Mouse (Mus musculus): Measurements from ENCODE around the gene Epb41l1. TPM values are rescaled to one million over a fixed set of nuclear protein-coding genes. Genes with fewer than 3 reads are reported as not detected.
"Not testable (repeated sequence)": the region's sequence is repeated elsewhere in the genome, so short reads cannot be mapped to it uniquely, and the experiment has no call there.

Gene Epb41l1
- polyA plus RNA-seq, 1 experiment from 2014 or later: 11.2 TPM

- H3K27me3 ChIP-seq: no peaks in the 10 kb centered on the region
- no peak overlapping the region for H3K4me3 ChIP-seq
- ATAC-seq (replicated peaks): no peak
- H3K4me1 ChIP-seq: peaks cover 27% of the 10 kb centered on the region
- no peak overlapping the region for H3K4me2 ChIP-seq (replicated peaks)
- peaks cover 22% of the 10 kb centered on the region; the same call in 1 of the 2 replicates for H3K36me3 ChIP-seq
- H3K27ac ChIP-seq (replicated peaks): no peak overlapping the region
- no peaks in the 10 kb centered on the region for H3K9me3 ChIP-seq
- 95% methylated on average over 12 of the region's 12 CpGs for WGBS
- no peak overlapping the region for H3K9ac ChIP-seq (replicated peaks)
These were observed 74.2 kb downstream of the Epb41l1 start for GRCm38 (mm10) chr2:156494875-156495274.

GRCm38 (mm10) chr2:156496816-156497566 is 76.3 kb downstream of the Epb41l1 start:
- H3K36me3 ChIP-seq: peaks cover 22% of the 10 kb centered on the region; the same call in 1 of the 2 replicates
- H3K4me2 ChIP-seq (replicated peaks): no peak overlapping the region
- H3K4me1 ChIP-seq: peaks cover 14% of the 10 kb centered on the region
- H3K9me3 ChIP-seq: no peaks in the 10 kb centered on the region
- no peak overlapping the region for H3K4me3 ChIP-seq
- ATAC-seq (replicated peaks): no peak
- H3K27ac ChIP-seq (replicated peaks): no peak overlapping the region
- no peaks in the 10 kb centered on the region for H3K27me3 ChIP-seq
- H3K9ac ChIP-seq (replicated peaks): no peak overlapping the region
- 37% methylated on average over 5 of the region's 5 CpGs for WGBS

GRCm38 (mm10) chr2:156497915-156498314 is 77.2 kb downstream of the Epb41l1 start:
- Histone ChIP-seq H3K4me2 (replicated peaks) (no peak overlapping the region), H3K9me3 (no peaks in the 10 kb centered on the region), H3K9ac (replicated peaks) (no peak overlapping the region), H3K4me1 (peaks cover 9% of the 10 kb centered on the region), H3K36me3 (peaks cover 26% of the 10 kb centered on the region; the same call in 1 of the 2 replicates), H3K27me3 (no peaks in the 10 kb centered on the region), H3K4me3 (no peak overlapping the region), H3K27ac (replicated peaks) (no peak overlapping the region)
- WGBS: 44% methylated on average over 5 of the region's 5 CpGs
- no peak for ATAC-seq (replicated peaks)

- 85% methylated on average over 1 of the region's 1 CpGs for WGBS
- no peak for ATAC-seq (replicated peaks)
These were observed 80.3 kb downstream of the Epb41l1 start for GRCm38 (mm10) chr2:156501025-156501424.

GRCm38 (mm10) chr2:156505533-156505932 is 84.8 kb downstream of the Epb41l1 start:
- no peaks in the 10 kb centered on the region for H3K27me3 ChIP-seq
- H3K9ac ChIP-seq (replicated peaks): no peak overlapping the region
- peaks cover 32% of the 10 kb centered on the region for H3K36me3 ChIP-seq
- no peaks in the 10 kb centered on the region for H3K4me1 ChIP-seq
- WGBS: 91% methylated on average over 13 of the region's 13 CpGs
- no peak overlapping the region for H3K4me3 ChIP-seq
- ATAC-seq (replicated peaks): no peak
- H3K4me2 ChIP-seq (replicated peaks): no peak overlapping the region
- no peaks in the 10 kb centered on the region for H3K9me3 ChIP-seq
- no peak overlapping the region for H3K27ac ChIP-seq (replicated peaks)

More at GRCm38 (mm10) chr2:156501025-156501424, 80.3 kb downstream of the Epb41l1 start:
- H3K9ac ChIP-seq (replicated peaks): no peak overlapping the region
- H3K36me3 ChIP-seq: peaks cover 16% of the 10 kb centered on the region; the same call in 1 of the 2 replicates
- H3K4me2 ChIP-seq (replicated peaks): no peak overlapping the region
- H3K4me3 ChIP-seq: no peak overlapping the region
- H3K27me3 ChIP-seq: no peaks in the 10 kb centered on the region
- H3K4me1 ChIP-seq: no peaks in the 10 kb centered on the region
- H3K9me3 ChIP-seq: no peaks in the 10 kb centered on the region
- H3K27ac ChIP-seq (replicated peaks): no peak overlapping the region

GRCm38 (mm10) chr2:156512028-156512427 is 91.3 kb downstream of the Epb41l1 start:
- no peak overlapping the region for H3K9ac ChIP-seq (replicated peaks)
- no peak for ATAC-seq (replicated peaks)
- H3K4me1 ChIP-seq: no peaks in the 10 kb centered on the region
- no peaks in the 10 kb centered on the region for H3K27me3 ChIP-seq
- H3K9me3 ChIP-seq: no peaks in the 10 kb centered on the region
- H3K36me3 ChIP-seq: peaks cover 30% of the 10 kb centered on the region
- H3K27ac ChIP-seq (replicated peaks): no peak overlapping the region
- H3K4me3 ChIP-seq: no peak overlapping the region
- WGBS: 83% methylated on average over 7 of the region's 7 CpGs
- H3K4me2 ChIP-seq (replicated peaks): no peak overlapping the region

- Histone ChIP-seq H3K4me2 (replicated peaks) (no peak overlapping the region), H3K4me3 (no peak overlapping the region), H3K9me3 (no peaks in the 10 kb centered on the region), H3K4me1 (no peaks in the 10 kb centered on the region), H3K27me3 (no peaks in the 10 kb centered on the region), H3K36me3 (peaks cover 28% of the 10 kb centered on the region), H3K9ac (replicated peaks) (no peak overlapping the region), H3K27ac (replicated peaks) (no peak overlapping the region)
- WGBS: 68% methylated on average over 5 of the region's 6 CpGs
- ATAC-seq (replicated peaks): no peak
These were observed 91.9 kb downstream of the Epb41l1 start for GRCm38 (mm10) chr2:156512561-156512960.

- Histone ChIP-seq H3K9ac (replicated peaks) (no peak overlapping the region), H3K4me3 (no peak overlapping the region), H3K36me3 (peaks cover 24% of the 10 kb centered on the region), H3K27ac (replicated peaks) (no peak overlapping the region), H3K27me3 (no peaks in the 10 kb centered on the region), H3K9me3 (no peaks in the 10 kb centered on the region), H3K4me2 (replicated peaks) (no peak overlapping the region), H3K4me1 (no peaks in the 10 kb centered on the region)
- ATAC-seq (replicated peaks): no peak
- WGBS: 80% methylated on average over 9 of the region's 9 CpGs
These were observed 94.4 kb downstream of the Epb41l1 start for GRCm38 (mm10) chr2:156515102-156515501.

GRCm38 (mm10) chr2:156515565-156516185 is 95.0 kb downstream of the Epb41l1 start:
- H3K4me2 ChIP-seq (replicated peaks): no peak overlapping the region
- no peaks in the 10 kb centered on the region for H3K9me3 ChIP-seq
- ATAC-seq (replicated peaks): peak; percentile 56
- H3K4me3 ChIP-seq: no peak overlapping the region
- H3K27me3 ChIP-seq: no peaks in the 10 kb centered on the region
- peaks cover 24% of the 10 kb centered on the region for H3K36me3 ChIP-seq
- WGBS: 23% methylated on average over 7 of the region's 7 CpGs
- H3K4me1 ChIP-seq: no peaks in the 10 kb centered on the region
- no peak overlapping the region for H3K9ac ChIP-seq (replicated peaks)
- no peak overlapping the region for H3K27ac ChIP-seq (replicated peaks)

- not testable (repeated sequence) for H3K9ac ChIP-seq (replicated peaks); H3K4me2 ChIP-seq (replicated peaks); H3K4me1 ChIP-seq; H3K27ac ChIP-seq (replicated peaks); H3K4me3 ChIP-seq; H3K27me3 ChIP-seq; H3K9me3 ChIP-seq
- ATAC-seq (replicated peaks): peak; percentile 91
- H3K36me3 ChIP-seq: peaks cover 29% of the 10 kb centered on the region
- 86% methylated on average over 2 of the region's 2 CpGs for WGBS
These were observed 96.0 kb downstream of the Epb41l1 start for GRCm38 (mm10) chr2:156516678-156517077.

GRCm38 (mm10) chr2:156518306-156518705 is 97.6 kb downstream of the Epb41l1 start:
- Histone ChIP-seq H3K4me1 (no peaks in the 10 kb centered on the region), H3K36me3 (peaks cover 30% of the 10 kb centered on the region), H3K27me3 (no peaks in the 10 kb centered on the region), H3K9me3 (no peaks in the 10 kb centered on the region), H3K27ac (replicated peaks) (no peak overlapping the region), H3K4me3 (no peak overlapping the region), H3K4me2 (replicated peaks) (no peak overlapping the region), H3K9ac (replicated peaks) (no peak overlapping the region)
- WGBS: 87% methylated on average over 6 of the region's 6 CpGs
- ATAC-seq (replicated peaks): no peak

GRCm38 (mm10) chr2:156519584-156519983 is 98.9 kb downstream of the Epb41l1 start:
- no peak for ATAC-seq (replicated peaks)
- peaks cover 26% of the 10 kb centered on the region for H3K36me3 ChIP-seq
- no peak overlapping the region for H3K27ac ChIP-seq (replicated peaks)
- no peaks in the 10 kb centered on the region for H3K9me3 ChIP-seq
- H3K4me3 ChIP-seq: no peak overlapping the region
- no peak overlapping the region for H3K9ac ChIP-seq (replicated peaks)
- WGBS: 79% methylated on average over 5 of the region's 5 CpGs
- no peaks in the 10 kb centered on the region for H3K27me3 ChIP-seq
- no peak overlapping the region for H3K4me2 ChIP-seq (replicated peaks)
- no peaks in the 10 kb centered on the region for H3K4me1 ChIP-seq
